Mouse (Mus musculus) bone marrow, adult 2 months (tissue): ENCODE results near the gene Mrpl14. TPM values are rescaled to one million over a fixed set of nuclear protein-coding genes. Genes with fewer than 3 reads are reported as not detected.

Source experiments
- H3K27ac ChIP-seq: fragments of 200-500 bp; 2 replicates; pipeline ENCODE4 v1.5.1; 2012; ENCODE audit warnings: low read depth, mild to moderate bottlenecking, control low read depth, inconsistent platforms, low read length; ENCODE audit not compliant: control insufficient read depth, poor library complexity, insufficient read depth
- H3K4me1 ChIP-seq: fragments of 200-500 bp; 2 replicates; pipeline ENCODE4 v1.6.1; 2011; ENCODE audit warnings: low read length; ENCODE audit not compliant: control insufficient read depth, insufficient read depth
- H3K4me3 ChIP-seq: fragments of 200-500 bp; replicated peaks from 2 replicates; pipeline ENCODE3; 2011; ENCODE audit warnings: mild to moderate bottlenecking, low read depth, low read length, control low read depth; ENCODE audit not compliant: control insufficient read depth
- CTCF ChIP-seq: fragments of 200-500 bp; IDR thresholded peaks from 2 replicates; pipeline ENCODE4 v1.5.1; 2011; ENCODE audit warnings: low read length, control low read depth; ENCODE audit not compliant: control insufficient read depth, insufficient read depth
- POLR2A ChIP-seq: fragments of 200-500 bp; IDR thresholded peaks from 2 replicates; pipeline ENCODE4 v1.6.1; 2011; ENCODE audit warnings: low read depth, mild to moderate bottlenecking, control low read depth, low read length, borderline replicate concordance; ENCODE audit not compliant: control insufficient read depth
- WGBS: fragments of 180-500 bp; shearing (Covaris S2); methylation state at CpG from one replicate; pipeline ENCODE4 v1.1.7; 2018; 5-methylcytosine and 5-hydroxymethylcytosine counted together
- polyA plus RNA-seq: library from polyadenylated mRNA; stranded (reverse); fragments of >200 nt; gene quantifications from 2 replicates; pipeline ENCODE4 v1.2.4, GENCODE M21; 2011; ENCODE audit warnings: low replicate concordance; ENCODE audit not compliant: missing spikeins, insufficient read depth, insufficient read length

Mrpl14 gene
- polyA plus RNA-seq, 1 experiment = 43.4 TPM

DNA sequence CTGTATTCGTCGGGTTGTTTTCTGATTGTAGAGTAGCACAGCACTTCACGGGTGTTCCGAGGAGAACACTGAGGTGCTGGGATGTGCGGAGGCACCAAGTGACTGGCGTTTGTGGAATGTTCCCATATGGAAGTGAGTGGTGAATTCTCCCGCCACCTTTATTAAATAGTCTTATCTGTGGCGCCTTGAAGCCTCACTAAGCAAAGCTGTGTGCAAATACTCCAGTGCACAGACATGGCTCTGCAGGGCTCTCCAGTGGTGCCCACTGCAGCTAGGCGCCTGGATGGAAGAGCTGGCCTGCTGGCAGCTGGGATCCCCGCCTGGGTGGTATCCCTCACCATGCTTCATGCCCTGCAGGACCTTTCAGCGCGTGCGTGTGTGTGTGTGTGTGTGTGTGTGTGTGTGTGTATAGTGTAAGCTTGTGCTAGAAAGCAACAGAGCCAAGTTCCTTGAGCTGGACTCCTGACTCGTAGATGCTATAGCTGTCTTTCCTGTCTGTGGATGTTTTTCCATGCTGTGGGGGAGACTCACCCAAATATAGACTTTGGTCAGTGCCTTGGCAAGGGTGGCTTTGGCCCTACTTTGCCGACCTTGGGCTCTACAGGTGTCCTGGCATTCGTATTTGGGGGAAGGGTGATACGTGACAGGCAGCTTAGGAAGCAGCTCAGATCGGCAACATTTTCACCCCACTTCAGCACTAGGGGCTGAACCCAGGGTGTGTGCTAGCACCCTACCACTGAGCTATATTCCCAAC lies 7.9 kb downstream of the Mrpl14 start:
- H3K4me3 ChIP-seq = no peak overlapping the region
- no peak overlapping the region for H3K27ac ChIP-seq
- H3K4me1 ChIP-seq = no peaks in the 10 kb centered on the region; the same call in 1 of the 2 replicates
- WGBS = 82% methylated on average over 18 of the region's 18 CpGs
- TF ChIP-seq POLR2A (no peak), CTCF (no peak)

DNA sequence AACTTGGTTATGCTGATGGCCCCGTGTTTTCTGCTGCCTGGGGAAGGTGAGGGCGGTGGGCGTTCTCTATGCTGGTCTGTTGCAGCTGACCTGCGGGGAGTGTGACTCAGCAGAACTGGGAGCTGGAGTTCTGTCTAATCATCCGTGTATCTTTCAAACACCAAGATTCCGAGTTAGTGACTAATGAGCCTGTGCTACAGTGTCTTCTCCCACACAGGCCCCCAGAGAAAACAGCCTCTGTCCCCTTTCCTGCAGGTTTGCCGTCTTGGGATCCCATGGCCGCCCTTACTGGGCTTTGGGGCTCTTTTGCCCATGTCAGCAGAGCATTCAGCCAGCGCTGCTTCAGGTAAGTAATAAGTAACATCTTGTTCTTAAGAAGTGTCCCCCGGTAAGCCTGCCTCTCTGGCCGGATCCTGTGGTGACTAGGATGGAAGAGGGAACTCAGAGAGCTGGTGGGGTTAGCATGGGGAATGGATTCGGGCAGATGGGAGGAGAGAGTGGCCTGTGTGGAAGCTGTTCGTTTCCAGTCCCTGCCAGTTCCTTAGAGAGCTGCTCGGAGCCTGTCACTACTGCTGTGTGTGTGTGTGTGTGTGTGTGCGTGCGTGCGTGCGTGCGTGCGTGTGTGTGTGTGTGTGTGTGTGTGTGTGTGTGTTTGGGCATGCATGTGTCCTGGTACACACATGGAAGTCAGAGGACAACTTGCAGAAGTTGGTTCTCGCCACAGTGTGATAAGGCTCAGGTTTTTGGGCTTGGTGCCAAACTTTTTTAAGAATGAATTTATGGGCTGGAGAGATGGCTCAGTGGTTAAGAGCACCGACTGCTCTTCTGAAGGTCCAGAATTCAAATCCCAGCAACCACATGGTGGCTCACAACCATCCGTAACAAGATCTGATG lies 9.4 kb downstream of the Mrpl14 start:
- H3K4me3 ChIP-seq = no peak overlapping the region
- 17% methylated on average over 23 of the region's 23 CpGs for WGBS

DNA sequence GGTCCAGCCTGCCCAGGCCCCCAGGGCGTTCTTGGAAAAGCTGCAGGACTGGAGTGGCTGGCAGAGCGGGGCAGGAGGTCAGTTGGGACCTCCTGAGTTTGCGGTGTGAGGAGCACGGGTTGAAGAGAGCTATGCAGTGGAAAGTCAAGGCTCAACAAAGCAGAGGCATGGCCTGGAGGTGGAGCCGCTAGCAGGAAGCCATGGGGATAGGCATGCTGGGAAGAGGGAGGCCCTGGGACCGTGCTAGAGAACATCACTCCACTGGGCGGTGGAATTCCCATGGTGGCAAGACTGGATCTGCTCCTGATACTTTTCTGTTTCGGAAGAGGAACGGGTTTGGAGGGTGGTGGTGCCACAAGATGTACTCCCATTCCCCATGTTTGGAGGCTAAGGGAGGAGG lies 10.9 kb downstream of the Mrpl14 start:
- Histone ChIP-seq H3K4me1 (no peaks in the 10 kb centered on the region; the same call in 1 of the 2 replicates), H3K4me3 (no peak overlapping the region), H3K27ac (no peak overlapping the region)
- 94% methylated on average over 9 of the region's 9 CpGs for WGBS
- TF ChIP-seq POLR2A (no peak), CTCF (no peak)

More for the DNA sequence above, 9.4 kb downstream of the Mrpl14 start:
- Histone ChIP-seq H3K27ac (no peak overlapping the region), H3K4me1 (no peaks in the 10 kb centered on the region; the same call in 1 of the 2 replicates)
- TF ChIP-seq POLR2A (no peak), CTCF (no peak)

DNA sequence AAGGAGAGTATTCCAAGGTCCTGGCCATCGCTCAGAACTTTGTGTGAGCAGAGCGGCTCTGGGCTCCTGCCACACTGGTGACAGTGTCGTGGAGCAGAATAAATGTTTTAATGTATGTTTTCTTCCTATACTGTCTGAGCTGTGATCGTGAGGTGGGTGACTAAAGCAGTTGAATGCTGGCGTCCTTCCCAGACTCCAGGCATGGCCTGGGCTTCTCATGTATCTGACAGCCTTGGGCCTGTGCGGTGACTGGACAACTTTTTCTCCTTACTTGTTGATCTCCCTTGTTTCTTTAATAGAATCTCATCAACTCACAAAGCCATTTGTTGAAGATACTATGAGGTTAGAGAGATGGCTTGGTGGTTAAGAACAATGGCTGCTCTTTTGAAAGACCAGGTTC lies 12.2 kb downstream of the Mrpl14 start:
- WGBS = 84% methylated on average over 6 of the region's 6 CpGs
- H3K4me1 ChIP-seq = peaks cover under 1% of the 10 kb centered on the region; the same call in 1 of the 2 replicates
- TF ChIP-seq POLR2A = no peak
- TF ChIP-seq CTCF = no peak
- H3K4me3 ChIP-seq = no peak overlapping the region
- no peak overlapping the region for H3K27ac ChIP-seq

DNA sequence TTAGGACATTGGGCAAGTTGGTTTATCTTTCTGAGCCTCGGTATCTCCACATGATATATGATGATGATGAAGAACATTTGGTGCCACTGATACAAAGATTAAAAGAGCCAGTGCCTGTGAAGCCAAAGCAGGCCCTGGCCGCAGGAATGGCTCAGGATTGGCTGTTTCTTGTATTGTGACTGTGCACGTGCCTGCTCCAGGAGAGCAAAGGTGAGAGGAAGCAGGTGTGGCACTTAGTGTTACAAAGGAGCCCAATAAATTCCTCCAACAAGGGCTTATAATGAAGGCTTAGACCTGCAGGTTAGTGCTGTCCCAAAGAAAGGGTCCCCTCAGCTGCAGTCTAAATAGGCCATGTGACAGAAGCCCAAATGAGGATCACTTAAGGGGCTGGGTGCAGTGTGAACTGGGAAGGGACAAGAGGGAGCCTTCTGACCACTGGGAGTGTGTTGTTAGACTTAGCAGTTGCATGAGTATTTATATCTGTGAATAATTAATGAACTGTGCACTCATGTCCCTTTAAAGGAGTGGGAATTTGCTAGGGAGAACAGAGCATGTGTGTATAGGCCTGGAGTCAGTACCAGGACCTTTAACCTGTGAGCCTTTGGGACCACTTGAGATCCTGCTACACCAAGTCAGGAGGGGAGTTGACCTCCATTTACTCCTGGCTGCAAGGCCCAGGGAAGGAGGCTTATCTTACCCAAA lies 13.1 kb downstream of the Mrpl14 start:
- no peak overlapping the region for H3K27ac ChIP-seq
- WGBS = 86% methylated on average over 3 of the region's 3 CpGs
- no peak for TF ChIP-seq CTCF
- no peak for TF ChIP-seq POLR2A
- no peak overlapping the region for H3K4me3 ChIP-seq
- peaks cover 2% of the 10 kb centered on the region; the same call in 1 of the 2 replicates for H3K4me1 ChIP-seq

DNA sequence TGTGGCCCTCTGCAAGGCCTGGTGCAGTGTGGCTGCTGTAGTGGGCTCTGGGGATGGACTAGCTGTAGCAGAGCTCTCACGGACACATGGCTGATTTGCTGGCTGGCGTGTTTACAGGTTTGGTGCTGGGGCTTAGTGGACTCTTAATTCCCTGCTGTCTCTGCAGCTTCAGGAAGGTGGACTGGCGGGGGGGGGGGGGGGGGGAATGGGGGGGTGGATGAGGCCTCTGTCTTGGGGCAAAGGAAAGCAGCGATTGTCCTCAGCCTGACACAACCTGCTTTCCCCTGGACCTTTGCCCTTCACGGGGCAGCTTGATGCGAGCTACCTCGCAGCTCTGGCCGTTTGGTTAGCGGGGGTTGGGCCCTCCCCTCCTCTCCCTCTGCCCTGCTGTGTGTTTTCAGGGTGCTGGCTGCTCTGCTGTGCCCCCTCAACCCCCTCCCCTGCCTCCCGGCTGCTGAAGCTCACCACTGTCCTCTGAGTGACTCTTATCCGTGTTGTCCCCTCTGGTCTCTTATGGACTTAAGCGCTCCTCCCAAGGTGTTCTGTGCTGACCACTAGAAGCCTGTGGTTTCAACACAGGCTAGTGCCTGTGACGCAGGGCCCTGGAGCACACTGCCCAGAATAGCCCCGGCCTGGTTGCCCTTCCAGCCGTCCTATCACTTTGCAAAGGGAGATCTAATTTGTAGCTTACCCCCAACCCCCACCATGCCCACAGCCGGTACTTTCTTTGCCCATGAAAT lies 14.5 kb downstream of the Mrpl14 start:
- WGBS = 75% methylated on average over 10 of the region's 16 CpGs
- TF ChIP-seq CTCF = no peak
- no peak for TF ChIP-seq POLR2A
- Histone ChIP-seq H3K4me1 (peaks cover 2% of the 10 kb centered on the region; the same call in 1 of the 2 replicates), H3K27ac (no peak overlapping the region), H3K4me3 (no peak overlapping the region)

DNA sequence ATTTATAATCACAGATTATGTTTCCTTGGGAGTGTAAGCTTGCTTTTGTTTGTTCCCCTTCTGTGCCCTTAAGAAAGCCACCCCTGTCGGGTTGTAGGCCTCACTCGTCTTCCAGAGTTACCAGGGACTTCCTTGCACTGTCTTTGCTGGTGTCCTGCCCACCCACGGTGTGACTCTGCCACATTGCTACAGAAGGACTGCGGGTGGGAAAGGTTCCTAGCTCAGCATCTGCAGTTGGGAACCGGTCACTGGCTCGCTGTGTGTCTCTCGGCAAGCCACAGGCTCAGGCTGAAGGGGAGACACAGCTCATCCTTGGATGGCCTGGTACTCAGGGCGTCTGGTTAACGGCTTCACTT lies 15.1 kb downstream of the Mrpl14 start:
- 65% methylated on average over 9 of the region's 9 CpGs for WGBS
- TF ChIP-seq CTCF (no peak), POLR2A (no peak)
- Histone ChIP-seq H3K4me1 (peaks cover 2% of the 10 kb centered on the region; the same call in 1 of the 2 replicates), H3K4me3 (no peak overlapping the region), H3K27ac (no peak overlapping the region)
